Mouse (Mus musculus): Measurements from ENCODE around the gene Ltbp1.
A peak's percentile ranks its signal among the peaks of the same experiment; 100 is the strongest.
"Not testable (repeated sequence)": the region's sequence is repeated elsewhere in the genome, so short reads cannot be mapped to it uniquely, and the experiment has no call there.

The Ltbp1 gene

GRCm38 (mm10) chr17:75119422-75119821 is 114.1 kb downstream of the Ltbp1 start:
- no peak for DNase-seq

GRCm38 (mm10) chr17:75120071-75120470 is 114.7 kb downstream of the Ltbp1 start:
- DNase-seq: no peak

GRCm38 (mm10) chr17:75122584-75123282 is 117.4 kb downstream of the Ltbp1 start:
- DNase-seq: no peak

GRCm38 (mm10) chr17:75128337-75128935 is 123.1 kb downstream of the Ltbp1 start:
- DNase-seq: peak; percentile 42 to 46

GRCm38 (mm10) chr17:75133983-75134382 is 128.6 kb downstream of the Ltbp1 start:
- DNase-seq: no peak

GRCm38 (mm10) chr17:75139731-75140130 is 134.4 kb downstream of the Ltbp1 start:
- DNase-seq: no peak

- DNase-seq: not testable (repeated sequence)
These were observed 137.5 kb downstream of the Ltbp1 start for GRCm38 (mm10) chr17:75142845-75143244.

GRCm38 (mm10) chr17:75143927-75144326 is 138.6 kb downstream of the Ltbp1 start:
- DNase-seq: no peak

GRCm38 (mm10) chr17:75147218-75147617 is 141.8 kb downstream of the Ltbp1 start:
- DNase-seq: peak in 1 of 2 experiments; percentile 13

GRCm38 (mm10) chr17:75151800-75152199 is 146.4 kb downstream of the Ltbp1 start:
- DNase-seq: no peak

- DNase-seq: no peak
These were observed 147.7 kb downstream of the Ltbp1 start for GRCm38 (mm10) chr17:75153088-75153487.

GRCm38 (mm10) chr17:75158385-75158784 is 153.0 kb downstream of the Ltbp1 start:
- DNase-seq: no peak

GRCm38 (mm10) chr17:75159066-75159787 is 153.9 kb downstream of the Ltbp1 start:
- DNase-seq: no peak

GRCm38 (mm10) chr17:75161062-75161461 is 155.7 kb downstream of the Ltbp1 start:
- DNase-seq: no peak

- no peak for DNase-seq
These were observed 156.6 kb downstream of the Ltbp1 start for GRCm38 (mm10) chr17:75161931-75162330.

GRCm38 (mm10) chr17:75164566-75164965 is 159.2 kb downstream of the Ltbp1 start:
- DNase-seq: no peak

- DNase-seq: no peak
These were observed 163.3 kb downstream of the Ltbp1 start for GRCm38 (mm10) chr17:75168572-75169200.

GRCm38 (mm10) chr17:75171659-75172058 is 166.3 kb downstream of the Ltbp1 start:
- DNase-seq: no peak

GRCm38 (mm10) chr17:75172685-75173205 is 167.4 kb downstream of the Ltbp1 start:
- DNase-seq: no peak

GRCm38 (mm10) chr17:75174501-75174900 is 169.1 kb downstream of the Ltbp1 start:
- DNase-seq: no peak

- peak; percentile 66 to 81 for DNase-seq
These were observed 172.8 kb downstream of the Ltbp1 start for GRCm38 (mm10) chr17:75177920-75178867.

GRCm38 (mm10) chr17:75179001-75179400 is 173.6 kb downstream of the Ltbp1 start:
- no peak for DNase-seq
